Mouse (Mus musculus) liver, embryonic 16.5 days (tissue): ENCODE measurements at regions not wholly inside any gene's neighbourhood (a gene's known extent, or its start where the extent isn't known, plus 50 kb on each side); places are given as distances from the start of the nearest gene placed in this dataset.

Experiments
- ATAC-seq: fragments of 200-750 bp; cut with Nextera tagmentation; 2 replicates; pipeline ENCODE4 v1.8.0; 2017; ENCODE audit warnings: low read depth, mild to moderate bottlenecking, moderate number of reproducible peaks, moderate library complexity
- H3K27ac ChIP-seq: fragments of 300-500 bp; sonication (generic); 2 replicates; pipeline ENCODE4 v1.5.1; 2014; ENCODE audit warnings: mild to moderate bottlenecking, low read length
- H3K27me3 ChIP-seq: fragments of 300-500 bp; sonication (generic); 2 replicates; pipeline ENCODE4 v1.6.1; 2014; ENCODE audit warnings: low read depth, low read length, mixed read lengths; ENCODE audit not compliant: control insufficient read depth, insufficient read depth
- H3K36me3 ChIP-seq: fragments of 300-500 bp; sonication (generic); 2 replicates; pipeline ENCODE4 v1.6.1; 2014; ENCODE audit warnings: mild to moderate bottlenecking; ENCODE audit not compliant: control insufficient read depth, insufficient read depth
- H3K4me1 ChIP-seq: fragments of 300-500 bp; sonication (generic); 2 replicates; pipeline ENCODE4 v1.6.1; 2014; ENCODE audit warnings: low read depth, low read length, mixed read lengths; ENCODE audit not compliant: control insufficient read depth
- H3K4me2 ChIP-seq: fragments of 300-500 bp; sonication (generic); 2 replicates; pipeline ENCODE4 v1.6.1; 2014; ENCODE audit warnings: low read depth, low read length, mixed read lengths
- H3K4me3 ChIP-seq: fragments of 300-500 bp; sonication (generic); 2 replicates; pipeline ENCODE4 v1.5.1; 2014; ENCODE audit warnings: low read depth, mild to moderate bottlenecking, low read length
- H3K9ac ChIP-seq: fragments of 300-500 bp; sonication (generic); 2 replicates; pipeline ENCODE4 v1.6.1; 2014; ENCODE audit warnings: low read depth, low read length
- H3K9me3 ChIP-seq: fragments of 300-500 bp; sonication (generic); replicated peaks from 2 replicates; pipeline ENCODE4 v1.6.1; 2016; ENCODE audit warnings: low read length; ENCODE audit not compliant: control insufficient read depth
- WGBS: fragments of 180-500 bp; shearing (Covaris S2); extraction: QIAGEN DNeasy Blood & Tissue Kit; methylation state at CpG from one replicate; pipeline ENCODE4 v1.1.7; 2014; ENCODE audit not compliant: insufficient replicate concordance; 5-methylcytosine and 5-hydroxymethylcytosine counted together

GRCm38 (mm10) chr11:113174011-113174507, 392.0 kb downstream of the Sox9 start:
- Histone ChIP-seq H3K9me3 (no peaks in the 10 kb centered on the region), H3K36me3 (no peaks in the 10 kb centered on the region), H3K27ac (peak overlapping the region; percentile 92), H3K27me3 (no peaks in the 10 kb centered on the region), H3K4me2 (peak overlapping the region; percentile 30; the same call in 1 of the 2 replicates), H3K4me1 (peaks cover 11% of the 10 kb centered on the region), H3K9ac (no peak overlapping the region), H3K4me3 (peak overlapping the region; percentile 17; the same call in 1 of the 2 replicates)
- WGBS: 26% methylated on average over 5 of the region's 5 CpGs
- peak; percentile 79 for ATAC-seq

GRCm38 (mm10) chr11:113175323-113175722, 393.3 kb downstream of the Sox9 start:
- no peaks in the 10 kb centered on the region for H3K27me3 ChIP-seq
- peaks cover 11% of the 10 kb centered on the region for H3K4me1 ChIP-seq
- no peak overlapping the region for H3K27ac ChIP-seq
- H3K4me2 ChIP-seq: no peak overlapping the region
- no peaks in the 10 kb centered on the region for H3K36me3 ChIP-seq
- ATAC-seq: no peak
- H3K9ac ChIP-seq: no peak overlapping the region
- H3K9me3 ChIP-seq: no peaks in the 10 kb centered on the region
- WGBS: 29% methylated on average over 6 of the region's 6 CpGs
- H3K4me3 ChIP-seq: no peak overlapping the region

GRCm38 (mm10) chr11:113176183-113176582, 394.2 kb downstream of the Sox9 start:
- H3K4me1 ChIP-seq: peaks cover 11% of the 10 kb centered on the region
- H3K4me2 ChIP-seq: no peak overlapping the region
- no peak overlapping the region for H3K9ac ChIP-seq
- no peak for ATAC-seq
- no peak overlapping the region for H3K27ac ChIP-seq
- no peak overlapping the region for H3K4me3 ChIP-seq
- H3K27me3 ChIP-seq: no peaks in the 10 kb centered on the region
- no peaks in the 10 kb centered on the region for H3K9me3 ChIP-seq
- 10% methylated on average over 7 of the region's 7 CpGs for WGBS
- H3K36me3 ChIP-seq: no peaks in the 10 kb centered on the region

GRCm38 (mm10) chr11:113178375-113178774, 396.4 kb downstream of the Sox9 start:
- 75% methylated on average over 7 of the region's 7 CpGs for WGBS
- no peak overlapping the region for H3K27ac ChIP-seq
- peaks cover 9% of the 10 kb centered on the region for H3K4me1 ChIP-seq
- no peak overlapping the region for H3K4me3 ChIP-seq
- ATAC-seq: no peak
- H3K4me2 ChIP-seq: no peak overlapping the region
- no peaks in the 10 kb centered on the region for H3K36me3 ChIP-seq
- no peak overlapping the region for H3K9ac ChIP-seq
- no peaks in the 10 kb centered on the region for H3K9me3 ChIP-seq
- no peaks in the 10 kb centered on the region for H3K27me3 ChIP-seq

- WGBS: 59% methylated on average over 14 of the region's 14 CpGs
- no peak overlapping the region for H3K4me2 ChIP-seq
- no peaks in the 10 kb centered on the region for H3K4me1 ChIP-seq
- no peak overlapping the region for H3K27ac ChIP-seq
- H3K27me3 ChIP-seq: no peaks in the 10 kb centered on the region
- no peaks in the 10 kb centered on the region for H3K9me3 ChIP-seq
- no peak overlapping the region for H3K4me3 ChIP-seq
- H3K9ac ChIP-seq: no peak overlapping the region
- no peak for ATAC-seq
- no peaks in the 10 kb centered on the region for H3K36me3 ChIP-seq
Observed at GRCm38 (mm10) chr11:113180008-113180407, 398.0 kb downstream of the Sox9 start.

GRCm38 (mm10) chr11:113182083-113182861, 400.2 kb downstream of the Sox9 start:
- Histone ChIP-seq H3K4me1 (no peaks in the 10 kb centered on the region), H3K4me3 (no peak overlapping the region), H3K4me2 (no peak overlapping the region), H3K27ac (no peak overlapping the region), H3K36me3 (no peaks in the 10 kb centered on the region), H3K9ac (no peak overlapping the region), H3K9me3 (no peaks in the 10 kb centered on the region), H3K27me3 (no peaks in the 10 kb centered on the region)
- 59% methylated on average over 13 of the region's 13 CpGs for WGBS
- no peak for ATAC-seq

- WGBS: 45% methylated on average over 5 of the region's 5 CpGs
- Histone ChIP-seq H3K27me3 (no peaks in the 10 kb centered on the region), H3K9me3 (no peaks in the 10 kb centered on the region), H3K4me3 (no peak overlapping the region), H3K36me3 (no peaks in the 10 kb centered on the region), H3K4me1 (no peaks in the 10 kb centered on the region), H3K4me2 (no peak overlapping the region), H3K9ac (no peak overlapping the region), H3K27ac (no peak overlapping the region)
- no peak for ATAC-seq
Observed at GRCm38 (mm10) chr11:113183556-113183955, 401.5 kb downstream of the Sox9 start.

- no peak for ATAC-seq
- 34% methylated on average over 9 of the region's 9 CpGs for WGBS
Observed at GRCm38 (mm10) chr11:113184095-113184494, 402.1 kb downstream of the Sox9 start.

GRCm38 (mm10) chr11:113187407-113187806, 405.4 kb downstream of the Sox9 start:
- Histone ChIP-seq H3K4me1 (no peaks in the 10 kb centered on the region), H3K27ac (no peak overlapping the region), H3K4me3 (no peak overlapping the region), H3K27me3 (no peaks in the 10 kb centered on the region), H3K36me3 (no peaks in the 10 kb centered on the region), H3K9me3 (no peaks in the 10 kb centered on the region), H3K9ac (no peak overlapping the region), H3K4me2 (no peak overlapping the region)
- ATAC-seq: no peak
- WGBS: 60% methylated on average over 8 of the region's 8 CpGs

More at GRCm38 (mm10) chr11:113184095-113184494, 402.1 kb downstream of the Sox9 start:
- H3K4me1 ChIP-seq: no peaks in the 10 kb centered on the region
- no peaks in the 10 kb centered on the region for H3K27me3 ChIP-seq
- no peaks in the 10 kb centered on the region for H3K9me3 ChIP-seq
- H3K36me3 ChIP-seq: no peaks in the 10 kb centered on the region
- H3K4me3 ChIP-seq: no peak overlapping the region
- H3K27ac ChIP-seq: no peak overlapping the region
- no peak overlapping the region for H3K4me2 ChIP-seq
- H3K9ac ChIP-seq: no peak overlapping the region
